Mouse (Mus musculus) mesoderm, embryonic 11.5 days (tissue): ENCODE measurements at regions not wholly inside any gene's neighbourhood (a gene's known extent, or its start where the extent isn't known, plus 50 kb on each side); places are given as distances from the start of the nearest gene placed in this dataset.

Experiments used
- DNase-seq: peaks from one replicate; pipeline ENCODE4 v3.0.0-alpha.2; 2012; ENCODE audit warnings: low read depth, low spot score

- no peak for DNase-seq
Observed at GRCm38 (mm10) chr7:115378836-115379235, 635.3 kb downstream of the Insc start.

- DNase-seq, result no peak
Observed at GRCm38 (mm10) chr7:115379600-115379999, 636.1 kb downstream of the Insc start.

GRCm38 (mm10) chr7:115380989-115381610 lies 637.6 kb downstream of the Insc start:
- DNase-seq, result no peak

- DNase-seq, result no peak
Observed at GRCm38 (mm10) chr7:115382876-115383275, 639.4 kb downstream of the Insc start.

- DNase-seq, result no peak
Observed at GRCm38 (mm10) chr7:115388874-115389273, 645.4 kb downstream of the Insc start.

GRCm38 (mm10) chr7:115392520-115392919 lies 646.1 kb downstream of the Sox6 start:
- DNase-seq, result no peak

GRCm38 (mm10) chr7:115398202-115398601 lies 640.4 kb downstream of the Sox6 start:
- no peak for DNase-seq

GRCm38 (mm10) chr7:115399461-115399860 lies 639.1 kb downstream of the Sox6 start:
- no peak for DNase-seq

- DNase-seq, result no peak
Observed at GRCm38 (mm10) chr7:115407889-115408288, 630.7 kb downstream of the Sox6 start.

GRCm38 (mm10) chr7:115408915-115409314 lies 629.7 kb downstream of the Sox6 start:
- DNase-seq, result no peak

- DNase-seq, result peak; percentile 37
Observed at GRCm38 (mm10) chr7:115410501-115411230, 627.9 kb downstream of the Sox6 start.

- no peak for DNase-seq
Observed at GRCm38 (mm10) chr7:115411456-115411855, 627.1 kb downstream of the Sox6 start.

- DNase-seq, result peak; percentile 81
Observed at GRCm38 (mm10) chr7:115415147-115415561, 623.4 kb downstream of the Sox6 start.
